Mouse (Mus musculus) kidney, postnatal 36 days (tissue): ENCODE results near the gene Epha10.
A peak's percentile ranks its signal among the peaks of the same experiment; 100 is the strongest.
"Not testable (repeated sequence)": the region's sequence is repeated elsewhere in the genome, so short reads cannot be mapped to it uniquely, and the experiment has no call there.

ENCODE experiments used
- DNase-seq, 2 experiments: peaks; one replicate each; pipeline ENCODE4 v3.0.0; 2021 to 2022; ENCODE audit warnings: mixed read lengths in 2 of 2

The Epha10 gene

DNA sequence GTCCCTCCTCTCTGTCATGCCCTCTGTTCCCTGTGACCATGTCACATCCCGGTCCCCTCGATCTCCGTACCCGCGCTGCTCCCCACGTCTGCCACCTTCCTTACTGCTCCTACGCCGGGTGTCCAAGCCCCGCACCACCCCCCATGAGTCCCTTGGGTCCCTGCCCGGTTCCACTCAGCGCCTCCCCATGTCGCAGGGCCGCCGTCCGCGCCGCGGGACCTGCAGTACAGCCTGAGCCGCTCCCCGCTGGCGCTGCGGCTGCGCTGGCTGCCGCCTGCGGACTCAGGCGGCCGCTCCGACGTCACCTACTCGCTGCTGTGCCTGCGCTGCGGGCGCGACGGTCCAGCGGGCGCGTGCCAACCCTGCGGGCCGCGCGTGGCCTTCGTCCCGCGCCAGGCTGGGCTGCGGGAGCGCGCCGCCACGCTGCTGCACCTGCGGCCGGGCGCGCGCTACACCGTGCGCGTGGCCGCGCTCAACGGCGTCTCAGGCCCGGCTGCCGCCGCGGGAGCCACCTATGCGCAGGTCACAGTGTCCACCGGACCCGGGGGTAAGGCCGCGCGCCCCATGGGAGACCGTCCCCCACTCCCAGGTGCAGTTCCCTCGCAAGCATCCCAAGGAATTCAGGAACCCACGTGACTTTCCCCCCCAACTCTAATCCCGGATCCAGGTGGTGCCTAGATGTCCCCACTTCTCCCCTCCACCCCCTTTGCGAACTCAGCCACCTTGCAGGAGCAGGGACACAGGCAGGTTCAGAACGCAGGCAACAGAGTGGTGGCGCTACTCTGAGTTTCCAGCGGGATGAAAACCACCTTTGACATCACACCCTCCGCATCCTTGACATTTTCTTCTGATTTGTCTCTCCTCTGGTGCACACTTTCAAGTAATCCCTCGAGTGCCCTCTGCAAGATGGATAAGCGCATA is 14.1 kb downstream of the Epha10 start:
- DNase-seq = no peak

DNA sequence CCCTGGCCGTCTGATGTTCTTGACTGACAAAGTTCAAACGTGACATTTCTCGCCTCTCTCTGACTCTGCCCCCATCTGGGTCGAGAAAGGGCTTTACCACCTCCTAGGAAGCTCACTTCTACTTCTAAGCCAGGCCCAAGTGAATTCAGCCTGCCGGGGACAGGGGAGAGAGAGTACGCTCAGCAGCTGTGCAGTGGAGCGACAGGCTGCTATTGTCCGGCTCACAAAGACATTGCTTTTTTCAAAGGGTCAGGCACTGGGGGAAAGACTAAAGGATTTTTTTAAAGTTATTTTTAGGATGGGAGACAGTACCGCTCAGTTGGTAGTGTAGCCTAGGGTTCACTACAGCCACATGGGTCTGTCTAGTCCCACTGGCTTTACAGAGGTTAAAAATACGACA is 17.7 kb downstream of the Epha10 start:
- DNase-seq = no peak

DNA sequence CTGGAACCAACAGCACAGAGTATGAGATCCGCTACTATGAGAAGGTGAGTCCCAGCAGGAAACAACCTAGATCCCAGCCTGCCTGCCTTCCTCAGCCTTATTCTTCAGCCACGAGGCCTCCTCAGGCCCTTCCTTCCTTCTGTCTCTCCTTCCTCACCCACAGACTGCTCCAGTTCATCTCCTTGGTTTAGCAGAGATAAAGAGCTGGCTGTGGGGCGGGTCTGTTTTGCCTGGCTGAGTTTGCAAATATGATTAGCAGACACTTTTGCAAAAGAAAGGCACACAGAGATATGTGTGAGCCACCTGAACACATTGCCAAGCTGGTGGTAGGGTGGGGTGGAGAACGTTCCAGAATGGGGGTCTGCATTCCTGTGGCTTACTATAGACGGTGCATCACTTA is 19.2 kb downstream of the Epha10 start:
- DNase-seq = no peak

DNA sequence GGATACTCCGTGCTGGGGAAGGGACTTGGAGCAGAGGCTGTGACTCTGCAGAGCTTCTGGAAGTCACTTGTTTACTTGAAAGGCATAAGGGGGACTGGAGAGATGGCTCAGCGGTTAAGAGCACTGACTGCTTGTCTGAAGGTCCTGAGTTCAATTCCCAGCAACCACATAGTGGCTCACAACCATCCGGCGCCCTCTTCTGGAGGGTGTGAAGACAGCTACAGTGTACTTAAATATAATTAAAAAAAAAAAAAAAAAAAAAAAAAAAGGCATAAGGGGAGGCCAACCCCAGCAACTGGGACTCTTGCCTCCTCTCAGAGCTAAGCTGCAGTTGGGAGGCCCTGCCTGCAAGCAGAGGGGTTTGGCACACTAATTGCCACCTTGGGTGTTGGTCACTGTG is 24.7 kb downstream of the Epha10 start:
- DNase-seq = peak in 1 of 2 experiments; percentile 17

DNA sequence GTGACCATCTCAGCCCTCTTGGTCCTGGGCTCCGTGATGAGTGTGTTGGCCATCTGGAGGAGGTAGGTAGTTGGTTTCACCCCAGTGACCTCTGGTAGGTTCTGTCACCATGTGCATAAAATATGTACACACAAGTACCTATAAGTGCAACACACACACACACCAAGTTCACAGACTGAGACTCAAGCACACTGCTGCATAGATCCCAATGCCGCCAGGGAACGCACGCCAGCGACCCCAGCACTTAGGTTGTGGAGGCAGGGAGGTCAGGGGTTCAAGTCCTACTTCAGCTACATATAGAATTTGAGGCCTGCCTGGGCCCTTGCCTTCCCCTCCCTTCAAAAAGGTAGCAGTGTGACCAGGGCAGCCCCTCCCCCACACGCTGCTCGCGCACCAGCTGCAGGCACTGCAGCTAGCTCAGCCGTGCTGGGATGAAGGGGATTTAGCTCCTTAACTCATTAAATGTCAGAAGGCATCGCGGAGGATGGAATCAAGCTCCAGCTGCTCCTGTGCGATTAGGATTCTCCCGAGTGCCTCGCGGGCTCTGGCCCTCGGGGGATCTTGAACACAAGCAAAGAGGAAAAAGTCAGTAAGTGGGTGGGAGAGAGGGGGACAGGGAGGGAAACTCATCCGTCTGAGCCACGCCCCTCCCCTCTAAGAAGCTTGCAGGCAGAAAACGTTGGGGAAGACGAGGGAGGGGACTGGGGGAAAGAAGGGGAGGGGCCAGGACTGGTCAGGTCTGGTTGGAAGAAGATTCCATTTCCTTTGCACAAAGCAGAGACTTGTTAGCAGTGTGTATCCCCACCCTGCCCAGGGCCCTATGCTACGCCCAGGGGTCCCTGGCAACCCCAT is 25.5 kb downstream of the Epha10 start:
- DNase-seq = peak in 1 of 2 experiments; percentile 16

DNA sequence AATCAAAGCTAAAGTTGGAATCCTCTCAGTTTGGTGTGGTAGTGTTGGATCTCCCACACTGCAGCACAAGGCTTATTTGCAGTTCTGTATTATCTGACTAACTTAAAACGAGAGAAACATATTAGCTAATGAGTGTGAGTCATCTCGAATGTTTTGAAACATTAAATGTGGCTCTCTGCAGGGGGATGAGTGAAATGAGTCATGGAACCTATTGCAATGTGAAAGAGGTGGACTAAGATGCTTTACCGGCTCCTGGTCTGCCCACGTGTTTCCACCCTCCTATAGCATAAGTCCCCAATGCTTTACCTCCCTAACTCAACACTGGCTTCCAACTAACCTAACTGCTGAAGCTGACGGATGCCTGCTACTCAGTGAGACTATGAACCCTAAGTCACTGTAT is 47.4 kb downstream of the Epha10 start:
- no peak for DNase-seq

DNA sequence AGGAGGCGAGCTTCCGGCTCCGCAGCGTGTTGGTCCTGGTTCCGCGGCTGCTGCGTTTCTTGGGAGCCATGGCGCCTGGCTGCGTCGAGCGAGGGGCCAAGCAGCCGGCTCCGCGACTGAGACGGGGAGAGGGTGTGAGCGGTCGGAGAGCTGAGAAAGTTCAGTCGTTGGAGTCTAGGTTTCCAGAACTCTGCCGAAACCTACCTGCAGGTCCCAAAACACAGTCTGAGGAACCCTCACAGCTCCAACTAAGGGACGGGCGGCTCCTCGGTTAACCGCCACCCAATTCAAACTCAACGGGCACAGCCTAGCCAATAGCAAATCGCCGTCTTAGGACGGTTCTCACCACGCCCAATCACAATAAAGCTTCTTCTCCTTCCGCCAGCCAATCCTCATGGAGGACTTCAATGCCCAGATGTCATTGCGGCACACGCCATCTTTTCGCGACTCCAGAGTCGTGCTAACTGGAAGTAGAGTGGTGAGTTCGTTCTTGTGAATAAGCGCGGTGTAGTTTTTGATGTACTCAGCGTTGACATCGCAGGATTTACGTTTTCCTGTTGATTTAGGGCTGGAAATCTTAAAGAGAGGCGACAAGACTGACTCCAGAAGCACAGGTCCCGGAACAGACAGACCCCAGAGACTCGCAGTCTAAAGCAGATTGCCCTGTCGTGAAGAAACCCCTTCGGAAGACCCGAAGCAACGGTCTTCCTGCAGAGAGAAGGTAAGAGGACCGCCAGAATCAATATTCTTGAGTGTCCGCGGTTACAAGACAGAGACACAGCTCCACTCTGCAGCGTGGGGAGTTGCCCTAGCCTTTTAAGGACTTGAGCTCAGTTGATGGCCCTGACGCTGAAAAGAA is 56.1 kb downstream of the Epha10 start, which contains the start of gene 9930104L06Rik:
Gene 9930104L06Rik (plus strand): TSS at position 436 of the 859 bp plus-strand sequence.
- peak; percentile 96 to 98 for DNase-seq

DNA sequence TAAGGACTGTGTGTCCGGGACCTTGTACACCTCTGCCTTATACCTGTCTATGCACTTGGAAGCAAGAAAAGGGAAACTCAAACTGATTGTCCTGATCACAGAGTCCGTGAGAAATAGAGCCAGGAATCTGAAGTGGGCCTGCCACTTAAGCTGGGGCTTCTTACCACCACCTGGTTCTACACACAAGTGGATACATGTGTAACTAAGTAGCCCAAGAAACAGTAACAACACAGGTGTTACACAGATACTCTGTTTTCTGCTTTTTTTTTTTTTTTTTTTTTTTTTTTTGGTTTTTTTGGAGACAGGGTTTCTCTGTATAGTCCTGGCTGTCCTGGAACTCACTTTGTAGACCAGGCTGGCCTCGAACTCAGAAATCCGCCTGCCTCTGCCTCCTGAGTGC is 58.5 kb downstream of the Epha10 start, which contains the start of gene Cdca8:
Gene Cdca8 (minus strand): TSS at position 101 of the 400 bp plus-strand sequence.
- not testable (repeated sequence) for DNase-seq

DNA sequence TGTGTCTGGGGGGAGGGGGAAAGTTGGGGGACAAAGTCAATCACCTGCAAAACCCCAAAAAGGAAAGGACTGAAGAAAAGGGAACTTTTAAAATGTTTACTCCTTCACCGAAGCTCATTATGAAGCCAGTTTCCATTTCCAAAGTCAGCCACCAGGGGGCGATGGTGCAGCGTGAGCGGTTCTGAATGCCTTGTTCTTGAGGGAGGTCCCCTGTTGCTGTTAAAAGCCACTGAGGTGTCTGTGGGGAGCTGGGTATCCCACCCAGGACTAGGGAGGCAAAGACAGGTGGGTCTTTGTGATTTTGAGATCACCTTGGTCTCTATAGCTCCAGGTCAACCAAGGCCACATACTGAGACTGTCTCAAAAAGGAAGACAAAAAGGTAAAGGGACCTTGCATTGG is 62.3 kb downstream of the Epha10 start:
- DNase-seq = peak; percentile 63 to 89

DNA sequence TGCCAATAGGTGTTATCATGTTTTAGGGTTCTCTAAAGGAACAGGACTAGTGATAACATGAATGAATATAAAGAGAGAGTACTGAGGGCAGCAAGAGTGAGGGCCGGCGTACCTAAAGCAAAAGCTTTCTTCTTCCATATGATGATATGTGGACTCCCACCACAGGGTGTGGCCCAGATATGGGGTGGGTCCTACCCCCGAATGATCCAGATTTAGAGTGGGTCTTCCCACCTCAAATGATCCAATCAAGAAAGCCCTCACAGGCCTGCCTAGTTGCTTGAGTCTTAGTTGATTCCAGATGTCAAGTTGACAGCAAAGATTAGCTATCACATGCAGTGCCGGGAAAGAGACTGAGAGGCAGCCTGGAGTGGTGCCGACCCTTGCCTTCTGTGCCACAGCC is 63.1 kb downstream of the Epha10 start:
- no peak for DNase-seq

DNA sequence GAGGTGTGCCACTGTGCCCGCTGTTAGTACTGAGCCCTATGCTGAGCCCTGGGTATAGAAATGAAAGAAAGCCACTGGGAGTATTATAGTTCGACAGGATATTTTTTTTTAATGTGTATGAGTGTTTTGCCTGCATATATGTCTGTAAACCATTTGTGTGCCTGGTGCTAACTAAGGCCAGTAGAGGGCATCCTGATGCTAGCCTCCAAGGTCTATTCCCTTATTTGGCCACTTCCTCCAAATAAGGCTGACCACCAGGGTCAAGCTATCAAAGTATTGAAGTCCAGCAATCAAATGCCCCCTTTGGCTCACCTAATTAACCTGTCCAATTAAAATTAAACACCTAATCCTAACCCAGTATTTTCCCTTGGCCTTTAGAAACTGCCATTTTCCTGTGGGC is 64.3 kb downstream of the Epha10 start:
- DNase-seq = no peak

DNA sequence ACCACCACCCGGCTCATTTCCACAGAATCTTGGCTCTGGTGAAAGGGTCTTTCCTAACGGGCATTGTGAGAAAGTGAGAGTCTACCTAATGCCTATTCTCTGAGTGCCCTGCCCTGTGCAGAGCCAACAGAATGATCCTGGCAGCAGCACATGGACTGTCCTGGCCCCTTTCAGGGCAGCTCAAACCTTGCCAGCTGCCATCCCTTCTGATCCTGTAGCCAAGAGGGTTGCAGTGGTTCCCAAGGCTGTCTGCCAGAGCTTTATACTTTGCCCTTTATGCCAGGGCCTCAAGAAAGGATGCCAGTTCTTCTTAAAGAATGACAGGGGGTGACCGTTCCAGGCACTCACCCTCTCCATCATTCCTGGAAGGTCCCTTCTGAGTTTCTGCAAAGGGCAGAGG is 68.8 kb downstream of the Epha10 start:
- no peak for DNase-seq

DNA sequence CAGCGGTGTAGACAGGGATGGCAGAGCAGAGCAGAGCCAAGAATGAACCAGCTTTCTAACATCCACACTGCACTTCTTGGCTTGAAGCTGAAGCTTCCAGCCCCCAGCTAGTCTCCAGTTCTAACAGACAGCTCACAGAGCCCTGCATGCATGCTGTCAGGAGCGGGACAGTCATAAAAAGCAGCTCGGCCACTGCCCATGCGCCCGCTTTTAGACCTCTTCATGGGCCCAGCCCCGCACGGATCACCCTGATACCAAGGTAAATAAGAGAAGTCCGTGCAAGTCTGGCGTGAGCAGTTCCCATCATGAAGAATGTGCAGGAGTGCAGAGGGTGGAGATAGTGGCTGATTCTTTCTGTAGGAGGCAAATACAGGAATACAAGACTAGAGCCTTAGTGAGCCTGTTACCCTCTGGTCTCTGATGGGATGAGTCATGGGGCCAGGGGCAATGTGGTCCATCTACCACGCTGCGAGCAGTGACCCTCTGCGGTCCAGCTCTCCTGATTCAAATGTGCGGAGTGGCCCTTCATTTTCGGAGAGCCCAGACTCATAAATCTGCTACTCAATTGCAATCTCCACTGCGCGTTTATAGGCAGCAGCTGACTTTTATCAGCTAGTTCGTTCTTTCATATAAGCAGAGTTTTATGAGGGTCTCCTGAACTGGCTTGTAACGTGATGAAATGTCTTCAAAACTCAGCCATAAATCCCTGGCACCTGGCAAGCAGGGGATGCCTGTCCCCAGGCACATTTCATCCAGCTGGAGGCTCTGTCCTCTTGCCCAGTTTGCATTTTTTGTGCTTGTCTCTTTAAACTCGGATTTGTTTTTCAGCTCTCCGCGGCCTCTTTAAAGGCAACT is 69.7 kb downstream of the Epha10 start:
- DNase-seq = peak; percentile 9 to 26

DNA sequence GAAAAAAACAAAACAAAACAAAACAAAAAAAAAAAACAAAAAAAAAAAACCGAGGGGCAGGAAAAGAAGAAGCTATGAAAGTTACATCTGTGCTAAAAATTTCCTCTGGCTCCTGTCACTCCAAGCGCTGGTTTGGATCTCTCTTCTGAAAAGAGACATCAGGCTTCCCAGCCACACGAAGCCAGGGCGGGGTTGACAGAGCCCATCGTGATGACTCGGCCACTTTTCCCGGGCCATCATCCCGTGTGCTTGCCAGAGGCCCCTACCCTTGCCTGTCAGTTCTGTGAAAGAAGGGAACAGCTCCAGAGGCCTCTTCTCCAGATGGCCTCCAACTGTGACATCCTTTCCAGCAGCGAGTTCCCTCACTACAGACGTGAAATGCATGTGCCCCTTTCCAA is 70.3 kb downstream of the Epha10 start:
- DNase-seq = peak in 1 of 2 experiments; percentile 24

DNA sequence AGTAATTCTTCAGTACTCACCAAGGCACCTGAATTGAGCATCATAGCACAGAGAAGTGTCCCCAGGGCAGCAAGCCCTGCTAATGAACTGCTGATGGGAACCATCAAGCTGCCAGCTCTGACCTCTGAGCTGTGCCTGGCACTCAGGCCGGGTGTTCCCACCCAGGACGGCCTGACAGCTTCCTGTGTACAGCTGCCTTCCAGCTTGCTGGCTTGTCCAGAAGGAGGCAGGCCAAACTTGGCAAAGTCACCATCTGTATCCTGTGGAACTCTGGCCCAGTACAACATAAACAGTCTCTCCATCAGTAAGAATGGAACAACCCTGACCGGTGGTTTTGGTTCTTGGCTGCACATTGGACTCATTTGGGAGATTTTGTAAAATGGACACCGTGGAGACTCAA is 72.8 kb downstream of the Epha10 start:
- no peak for DNase-seq

DNA sequence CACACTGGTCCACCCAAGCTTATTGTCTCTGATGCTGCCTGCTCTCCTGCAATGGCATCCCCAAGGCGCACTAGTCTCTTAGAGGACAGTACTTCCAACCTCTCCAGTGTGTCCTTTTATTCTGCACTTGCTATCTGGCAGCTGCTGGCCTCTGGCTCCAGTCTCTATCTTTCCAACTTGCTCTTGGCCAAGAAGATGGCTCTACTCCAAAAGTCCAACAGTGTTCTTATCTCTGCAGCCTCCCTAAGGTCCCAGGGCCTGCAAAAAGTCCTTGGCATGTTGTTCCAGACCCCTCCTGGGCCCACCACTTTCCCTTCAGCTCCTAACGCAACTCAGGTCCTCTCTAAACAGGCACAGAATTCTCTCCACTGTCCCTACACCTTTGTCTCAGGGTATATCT is 76.6 kb downstream of the Epha10 start:
- DNase-seq = no peak

DNA sequence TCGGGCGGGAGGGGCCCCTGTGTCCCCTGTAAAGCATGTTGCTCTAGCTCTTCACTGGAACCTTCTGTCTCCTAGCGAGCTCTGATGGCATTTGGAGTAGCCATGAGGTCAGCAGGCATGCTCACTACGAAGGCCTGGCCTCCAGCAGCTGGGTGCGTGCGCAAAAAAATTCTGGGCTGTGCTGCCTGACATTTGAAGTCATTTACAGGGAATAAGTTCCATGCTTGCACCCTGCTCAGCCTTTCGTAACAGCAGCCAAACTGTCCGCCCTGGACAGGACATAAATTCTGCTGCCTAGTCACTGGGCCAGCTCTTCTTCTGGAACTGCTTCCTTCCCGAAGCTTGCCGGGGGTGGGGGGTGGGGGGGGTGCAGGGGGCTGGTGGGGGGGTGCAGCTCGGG is 78.4 kb downstream of the Epha10 start:
- DNase-seq = peak; percentile 56

DNA sequence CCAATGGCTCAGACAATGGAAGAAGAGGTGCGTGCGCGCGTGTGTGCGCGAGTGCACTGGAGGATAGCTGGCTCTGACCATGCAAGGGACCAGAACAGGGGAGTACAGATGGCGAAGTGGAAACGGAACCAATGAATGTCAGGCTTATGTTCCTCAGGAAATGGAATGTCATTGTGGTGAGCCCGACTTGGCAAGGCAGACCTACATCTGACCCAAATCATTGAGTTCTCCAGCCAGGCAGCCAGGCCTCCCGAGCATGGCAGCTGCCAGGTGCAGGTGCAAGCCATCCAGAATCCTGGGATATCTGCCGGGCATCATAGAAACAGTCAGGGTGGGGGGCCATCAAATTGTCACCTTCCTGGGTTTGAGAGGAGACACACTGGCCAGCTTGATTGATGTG is 80.2 kb downstream of the Epha10 start:
- DNase-seq = no peak

DNA sequence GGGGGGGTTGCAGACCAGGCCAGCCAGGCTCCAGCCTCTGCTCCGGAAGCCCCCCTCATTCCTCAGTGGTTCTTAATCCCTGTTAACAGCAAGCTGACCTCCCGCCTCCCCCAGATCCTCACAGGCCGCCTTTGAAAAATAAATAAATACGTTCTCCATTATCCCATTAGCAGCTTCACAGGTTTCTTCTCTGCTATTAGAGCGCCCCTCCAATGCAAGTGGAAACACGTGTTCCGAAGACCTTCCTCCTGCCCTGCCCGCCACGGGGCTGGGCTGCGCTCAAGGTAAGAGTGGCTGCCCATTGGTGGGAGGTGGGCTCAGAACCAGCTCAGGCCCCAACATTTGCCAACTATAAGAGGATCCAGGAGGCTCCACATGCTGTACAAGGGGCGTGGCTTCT is 81.9 kb downstream of the Epha10 start:
- DNase-seq = no peak

DNA sequence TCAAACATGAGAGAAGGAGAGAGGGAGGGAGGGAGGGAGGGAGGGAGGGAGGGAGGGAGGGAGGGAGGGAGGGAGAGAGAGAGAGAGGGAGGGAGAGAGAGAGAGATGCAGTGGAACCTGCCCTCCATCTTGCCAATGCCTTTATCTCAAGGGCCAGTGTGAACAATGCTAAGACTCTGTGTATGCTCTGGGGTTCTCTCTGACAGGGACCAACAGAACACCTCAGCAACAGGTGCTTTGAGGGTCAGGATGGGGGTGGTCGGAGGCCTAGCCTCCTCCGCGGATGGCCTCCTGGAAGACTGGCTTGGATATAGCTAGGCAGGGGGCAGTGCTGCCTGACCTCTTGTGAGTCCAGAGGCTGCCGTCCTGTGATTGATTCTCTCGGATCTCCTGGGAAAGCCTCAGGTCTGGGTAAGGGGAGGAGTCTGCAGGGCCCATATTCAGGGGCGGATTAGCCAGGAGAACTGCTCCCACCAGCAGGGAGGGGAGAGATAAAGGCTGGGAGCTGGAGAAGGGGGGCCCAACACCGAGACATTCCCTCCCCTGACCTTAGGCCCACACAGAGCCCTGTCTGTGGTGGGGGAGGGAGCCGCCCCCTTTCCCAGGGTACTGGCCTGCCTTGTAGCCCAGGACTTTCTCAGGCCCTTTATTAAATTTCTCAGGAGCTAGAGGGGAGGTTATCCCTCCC is 84.4 kb downstream of the Epha10 start:
- no peak for DNase-seq
